Mouse (Mus musculus) erythroblast, embryonic 14.5 days (primary cell): ENCODE measurements around the gene Glod4. TPM values are rescaled to one million over a fixed set of nuclear protein-coding genes. Genes with fewer than 3 reads are reported as not detected.

Source experiments
- H3K27me3 ChIP-seq: 2 replicates; pipeline ENCODE4 v1.6.1; 2012; ENCODE audit warnings: inconsistent platforms; ENCODE audit not compliant: control insufficient read depth
- H3K36me3 ChIP-seq: 2 replicates; pipeline ENCODE4 v1.6.1; 2012; ENCODE audit warnings: mild to moderate bottlenecking, inconsistent platforms; ENCODE audit not compliant: control insufficient read depth
- H3K4me1 ChIP-seq: 2 replicates; pipeline ENCODE4 v1.6.1; 2012; ENCODE audit warnings: inconsistent platforms; ENCODE audit not compliant: control insufficient read depth
- H3K4me3 ChIP-seq: replicated peaks from 2 replicates; pipeline ENCODE3; 2012; ENCODE audit warnings: moderate library complexity, mild to moderate bottlenecking, inconsistent platforms
- H3K9me3 ChIP-seq: 2 replicates; pipeline ENCODE4 v1.6.1; 2012; ENCODE audit warnings: low read length, inconsistent platforms, mixed read lengths; ENCODE audit not compliant: control insufficient read depth
- GATA1 ChIP-seq: IDR thresholded peaks from 2 replicates; pipeline ENCODE4 v1.6.1; 2012; ENCODE audit warnings: low read length, inconsistent platforms, mixed read lengths
- TAL1 ChIP-seq: IDR thresholded peaks from 3 replicates; pipeline ENCODE4 v1.6.1; 2012; ENCODE audit warnings: low read length, inconsistent platforms, mixed read lengths
- polyA plus RNA-seq: library from polyadenylated mRNA; stranded (reverse); fragments of >175 nt; gene quantifications from 2 replicates; pipeline ENCODE4 v1.2.3, GENCODE M21; 2012

Glod4 gene
- 0.15 and 0.16 TPM in 2 replicates for polyA plus RNA-seq

GRCm38 (mm10) chr11:76242901-76243810, at the start of gene Glod4, which contains the start of gene Mrm3:
Glod4 (minus strand) TSS chr11:76243725.
Mrm3 (plus strand) TSS chr11:76243715.
- peaks cover 26% of the 10 kb centered on the region for H3K4me1 ChIP-seq
- H3K4me3 ChIP-seq, result peak within 1 kb of the TSS; percentile 73
- TF ChIP-seq TAL1 (no peak), GATA1 (no peak)
- no peaks in the 10 kb centered on the region for H3K9me3 ChIP-seq
- peaks cover 17% of the 10 kb centered on the region for H3K36me3 ChIP-seq
- H3K27me3 ChIP-seq, result no peaks in the 10 kb centered on the region

GRCm38 (mm10) chr11:76292831-76293230, 49.3 kb upstream of the Glod4 start:
- TF ChIP-seq TAL1 (no peak), GATA1 (no peak)
- no peaks in the 10 kb centered on the region for H3K9me3 ChIP-seq
- no peaks in the 10 kb centered on the region for H3K27me3 ChIP-seq
- H3K36me3 ChIP-seq, result no peaks in the 10 kb centered on the region
- no peaks in the 10 kb centered on the region; the same call in none of the 2 replicates for H3K4me1 ChIP-seq
- no peak overlapping the region for H3K4me3 ChIP-seq

GRCm38 (mm10) chr11:76292398-76292797, 48.9 kb upstream of the Glod4 start:
- H3K9me3 ChIP-seq, result no peaks in the 10 kb centered on the region
- H3K4me1 ChIP-seq, result no peaks in the 10 kb centered on the region; the same call in none of the 2 replicates
- TF ChIP-seq TAL1 (no peak), GATA1 (no peak)
- H3K27me3 ChIP-seq, result no peaks in the 10 kb centered on the region
- no peak overlapping the region for H3K4me3 ChIP-seq
- H3K36me3 ChIP-seq, result no peaks in the 10 kb centered on the region

GRCm38 (mm10) chr11:76291960-76292359, 48.4 kb upstream of the Glod4 start:
- Histone ChIP-seq H3K27me3 (no peaks in the 10 kb centered on the region), H3K36me3 (no peaks in the 10 kb centered on the region), H3K4me1 (no peaks in the 10 kb centered on the region; the same call in none of the 2 replicates), H3K9me3 (no peaks in the 10 kb centered on the region), H3K4me3 (no peak overlapping the region)
- TF ChIP-seq TAL1 (no peak), GATA1 (no peak)

GRCm38 (mm10) chr11:76290367-76290766, 46.8 kb upstream of the Glod4 start:
- TF ChIP-seq GATA1, result no peak
- TF ChIP-seq TAL1, result no peak
- no peaks in the 10 kb centered on the region; the same call in none of the 2 replicates for H3K4me1 ChIP-seq
- no peaks in the 10 kb centered on the region for H3K9me3 ChIP-seq
- H3K4me3 ChIP-seq, result no peak overlapping the region
- no peaks in the 10 kb centered on the region for H3K27me3 ChIP-seq
- no peaks in the 10 kb centered on the region for H3K36me3 ChIP-seq

GRCm38 (mm10) chr11:76288645-76289044, 45.1 kb upstream of the Glod4 start:
- Histone ChIP-seq H3K36me3 (no peaks in the 10 kb centered on the region), H3K9me3 (no peaks in the 10 kb centered on the region), H3K27me3 (no peaks in the 10 kb centered on the region), H3K4me3 (no peak overlapping the region), H3K4me1 (no peaks in the 10 kb centered on the region; the same call in 1 of the 2 replicates)
- TF ChIP-seq GATA1 (no peak), TAL1 (no peak)

- Histone ChIP-seq H3K36me3 (no peaks in the 10 kb centered on the region), H3K27me3 (no peaks in the 10 kb centered on the region), H3K4me3 (no peak overlapping the region), H3K9me3 (no peaks in the 10 kb centered on the region), H3K4me1 (no peaks in the 10 kb centered on the region; the same call in 1 of the 2 replicates)
- no peak for TF ChIP-seq TAL1
- TF ChIP-seq GATA1, result no peak
Measured at GRCm38 (mm10) chr11:76287301-76287700, 43.8 kb upstream of the Glod4 start.

GRCm38 (mm10) chr11:76286534-76287126, 43.1 kb upstream of the Glod4 start:
- H3K9me3 ChIP-seq, result no peaks in the 10 kb centered on the region
- H3K4me3 ChIP-seq, result no peak overlapping the region
- H3K36me3 ChIP-seq, result no peaks in the 10 kb centered on the region
- no peaks in the 10 kb centered on the region for H3K27me3 ChIP-seq
- no peak for TF ChIP-seq GATA1
- no peak for TF ChIP-seq TAL1
- H3K4me1 ChIP-seq, result no peaks in the 10 kb centered on the region; the same call in 1 of the 2 replicates

GRCm38 (mm10) chr11:76285431-76286075, 42.0 kb upstream of the Glod4 start:
- H3K27me3 ChIP-seq, result no peaks in the 10 kb centered on the region
- H3K36me3 ChIP-seq, result no peaks in the 10 kb centered on the region
- no peak overlapping the region for H3K4me3 ChIP-seq
- no peaks in the 10 kb centered on the region for H3K9me3 ChIP-seq
- no peak for TF ChIP-seq TAL1
- TF ChIP-seq GATA1, result no peak
- H3K4me1 ChIP-seq, result no peaks in the 10 kb centered on the region
